Mouse (Mus musculus) testis, adult 2 months (tissue): Measurements from ENCODE around the gene Hoxc11. TPM values are rescaled to one million over a fixed set of nuclear protein-coding genes. Genes with fewer than 3 reads are reported as not detected.

Experiments
- H3K27ac ChIP-seq: fragments of 200-500 bp; 2 replicates; pipeline ENCODE4 v1.5.1; 2012; ENCODE audit warnings: low read depth, low read length; ENCODE audit not compliant: control insufficient read depth, insufficient read depth
- H3K27me3 ChIP-seq: fragments of 200-500 bp; 2 replicates; pipeline ENCODE4 v1.6.1; 2012; ENCODE audit warnings: mild to moderate bottlenecking, low read length, moderate library complexity; ENCODE audit not compliant: control insufficient read depth, insufficient read depth
- H3K36me3 ChIP-seq: fragments of 200-500 bp; 2 replicates; pipeline ENCODE4 v1.6.1; 2012; ENCODE audit warnings: mild to moderate bottlenecking, low read length; ENCODE audit not compliant: control insufficient read depth, insufficient read depth
- H3K4me1 ChIP-seq: fragments of 200-500 bp; 2 replicates; pipeline ENCODE4 v1.6.1; 2012; ENCODE audit warnings: low read length; ENCODE audit not compliant: control insufficient read depth, insufficient read depth
- H3K4me3 ChIP-seq: fragments of 200-500 bp; 2 replicates; pipeline ENCODE4 v1.5.1; 2012; ENCODE audit warnings: low read depth, mild to moderate bottlenecking, low read length, moderate library complexity, mixed read lengths; ENCODE audit not compliant: control insufficient read depth
- CTCF ChIP-seq: fragments of 200-500 bp; IDR thresholded peaks from 2 replicates; pipeline ENCODE4 v1.5.1; 2012; ENCODE audit warnings: low read depth, mild to moderate bottlenecking, inconsistent platforms, low read length, moderate library complexity; ENCODE audit not compliant: control insufficient read depth, insufficient read depth, insufficient replicate concordance
- POLR2A ChIP-seq: fragments of 200-500 bp; IDR thresholded peaks from 2 replicates; pipeline ENCODE4 v1.6.1; 2012; ENCODE audit warnings: low read depth, mild to moderate bottlenecking, inconsistent platforms, low read length, moderate library complexity; ENCODE audit not compliant: control insufficient read depth
- polyA plus RNA-seq: library from polyadenylated mRNA; depleted of rRNA; stranded (reverse); fragments of >200 nt; gene quantifications from 2 replicates; pipeline ENCODE4 v1.2.3, GENCODE M21; 2012

Hoxc11 gene
- polyA plus RNA-seq, 1 experiment: not detected

GRCm38 (mm10) chr15:102939256-102940155 is 14.7 kb upstream of the Hoxc11 start:
- H3K4me3 ChIP-seq: no peak overlapping the region
- no peaks in the 10 kb centered on the region for H3K36me3 ChIP-seq
- peaks cover 17% of the 10 kb centered on the region for H3K27me3 ChIP-seq
- H3K4me1 ChIP-seq: peaks cover 13% of the 10 kb centered on the region
- TF ChIP-seq POLR2A (no peak), CTCF (no peak)
- H3K27ac ChIP-seq: no peak overlapping the region

- Histone ChIP-seq H3K27me3 (peaks cover 8% of the 10 kb centered on the region), H3K4me3 (peak overlapping the region; percentile 81), H3K36me3 (no peaks in the 10 kb centered on the region), H3K4me1 (peaks cover 9% of the 10 kb centered on the region), H3K27ac (no peak overlapping the region)
- TF ChIP-seq POLR2A (no peak), CTCF (no peak)
Measured at GRCm38 (mm10) chr15:102942739-102943467, 11.3 kb upstream of the Hoxc11 start.

GRCm38 (mm10) chr15:102943468-102943813 is 10.8 kb upstream of the Hoxc11 start:
- no peaks in the 10 kb centered on the region for H3K36me3 ChIP-seq
- H3K4me3 ChIP-seq: peak overlapping the region; percentile 81
- H3K4me1 ChIP-seq: peaks cover 9% of the 10 kb centered on the region
- H3K27me3 ChIP-seq: peaks cover 8% of the 10 kb centered on the region
- H3K27ac ChIP-seq: no peak overlapping the region
- TF ChIP-seq POLR2A (no peak), CTCF (no peak)

GRCm38 (mm10) chr15:102945185-102946077 is 8.8 kb upstream of the Hoxc11 start:
- Histone ChIP-seq H3K27me3 (peaks cover 10% of the 10 kb centered on the region), H3K4me3 (no peak overlapping the region), H3K4me1 (peaks cover 9% of the 10 kb centered on the region), H3K36me3 (no peaks in the 10 kb centered on the region), H3K27ac (no peak overlapping the region)
- TF ChIP-seq CTCF (no peak), POLR2A (no peak)

- peaks cover 11% of the 10 kb centered on the region for H3K27me3 ChIP-seq
- no peaks in the 10 kb centered on the region for H3K36me3 ChIP-seq
- no peak overlapping the region for H3K4me3 ChIP-seq
- no peak overlapping the region for H3K27ac ChIP-seq
- H3K4me1 ChIP-seq: peaks cover 9% of the 10 kb centered on the region
- no peak for TF ChIP-seq CTCF
- TF ChIP-seq POLR2A: no peak
Measured at GRCm38 (mm10) chr15:102947276-102947675, 7.0 kb upstream of the Hoxc11 start.

GRCm38 (mm10) chr15:102948842-102949241 is 5.4 kb upstream of the Hoxc11 start:
- peaks cover 2% of the 10 kb centered on the region for H3K27me3 ChIP-seq
- no peak overlapping the region for H3K27ac ChIP-seq

GRCm38 (mm10) chr15:102949696-102950095 is 4.5 kb upstream of the Hoxc11 start:
- no peaks in the 10 kb centered on the region for H3K36me3 ChIP-seq
- no peak overlapping the region for H3K4me3 ChIP-seq
- no peak overlapping the region for H3K27ac ChIP-seq
- peaks cover 2% of the 10 kb centered on the region for H3K4me1 ChIP-seq
- no peak for TF ChIP-seq POLR2A
- TF ChIP-seq CTCF: no peak
- H3K27me3 ChIP-seq: peaks cover 2% of the 10 kb centered on the region

More at GRCm38 (mm10) chr15:102948842-102949241, 5.4 kb upstream of the Hoxc11 start:
- Histone ChIP-seq H3K36me3 (no peaks in the 10 kb centered on the region), H3K4me1 (peaks cover 2% of the 10 kb centered on the region; the same call in 1 of the 2 replicates), H3K4me3 (no peak overlapping the region)
- no peak for TF ChIP-seq POLR2A
- no peak for TF ChIP-seq CTCF
